Mouse (Mus musculus) embryonic facial prominence, embryonic 11.5 days (tissue): ENCODE data around the gene Ikzf3. TPM values are rescaled to one million over a fixed set of nuclear protein-coding genes. Genes with fewer than 3 reads are reported as not detected.
A peak's percentile ranks its signal among the peaks of the same experiment; 100 is the strongest.

Source experiments
- ATAC-seq: fragments of 200-750 bp; cut with Nextera tagmentation; replicated peaks from 2 replicates; pipeline ENCODE4 v1.8.0; 2017; ENCODE audit warnings: low read depth; ENCODE audit not compliant: insufficient number of reproducible peaks, low FRiP score, low TSS enrichment
- DNase-seq: peaks from one replicate; pipeline ENCODE4 v3.0.0-alpha.2; 2015; ENCODE audit warnings: low spot score
- H3K27ac ChIP-seq: fragments of 300-500 bp; sonication (generic); replicated peaks from 2 replicates; pipeline ENCODE4 v1.5.1; 2014; ENCODE audit warnings: mild to moderate bottlenecking, low read depth, low read length, control low read depth
- H3K27me3 ChIP-seq: fragments of 300-500 bp; sonication (generic); 2 replicates; pipeline ENCODE4 v1.6.1; 2014; ENCODE audit warnings: mild to moderate bottlenecking, low read length, moderate library complexity, mixed read lengths; ENCODE audit not compliant: control insufficient read depth, insufficient read depth
- H3K36me3 ChIP-seq: fragments of 300-500 bp; sonication (generic); replicated peaks from 2 replicates; pipeline ENCODE4 v1.6.1; 2014; ENCODE audit warnings: low read depth, mild to moderate bottlenecking, low read length, moderate library complexity, mixed read lengths; ENCODE audit not compliant: control insufficient read depth, insufficient read depth
- H3K4me1 ChIP-seq: fragments of 300-500 bp; sonication (generic); 2 replicates; pipeline ENCODE4 v1.6.1; 2014; ENCODE audit warnings: low read length, mixed read lengths; ENCODE audit not compliant: control insufficient read depth, insufficient read depth
- H3K4me2 ChIP-seq: fragments of 300-500 bp; sonication (generic); 2 replicates; pipeline ENCODE4 v1.6.1; 2014; ENCODE audit warnings: low read depth, mild to moderate bottlenecking, control low read depth, low read length, moderate library complexity
- H3K4me3 ChIP-seq: fragments of 300-500 bp; sonication (generic); 2 replicates; pipeline ENCODE4 v1.5.1; 2014; ENCODE audit warnings: low read depth, low read length, control low read depth
- H3K9ac ChIP-seq: fragments of 300-500 bp; sonication (generic); replicated peaks from 2 replicates; pipeline ENCODE4 v1.6.1; 2014; ENCODE audit warnings: mild to moderate bottlenecking, control low read depth, low read length
- H3K9me3 ChIP-seq: fragments of 300-500 bp; sonication (generic); replicated peaks from 2 replicates; pipeline ENCODE4 v1.6.1; 2016; ENCODE audit warnings: mild to moderate bottlenecking, low read length, inconsistent platforms, mixed read lengths; ENCODE audit not compliant: control insufficient read depth
- WGBS: fragments of 180-500 bp; shearing (Covaris S2); extraction: QIAGEN DNeasy Blood & Tissue Kit; methylation state at CpG from one replicate; pipeline ENCODE4 v1.1.7; 2014; 5-methylcytosine and 5-hydroxymethylcytosine counted together
- polyA plus RNA-seq: library from polyadenylated mRNA; unstranded; fragments of >200 nt; fragmentation: Nextera tagmentation; extraction: Ambion mirVana; gene quantifications from 2 replicates; pipeline ENCODE4 v1.2.1, GENCODE M21; 2014

Ikzf3 gene
- polyA plus RNA-seq, 1 experiment from 2014 or later, result 0.07 TPM

GRCm38 (mm10) chr11:98546529-98547307, 887 bp upstream of the Ikzf3 start:
- Histone ChIP-seq H3K9me3 (no peaks in the 10 kb centered on the region), H3K36me3 (no peaks in the 10 kb centered on the region), H3K4me3 (no peak overlapping the region), H3K4me2 (no peak overlapping the region), H3K9ac (no peak overlapping the region), H3K27me3 (peaks cover 31% of the 10 kb centered on the region), H3K27ac (no peak overlapping the region), H3K4me1 (no peaks in the 10 kb centered on the region)
- DNase-seq (no peak), ATAC-seq (no peak)
- WGBS, result 45% methylated on average over 12 of the region's 12 CpGs

DNA sequence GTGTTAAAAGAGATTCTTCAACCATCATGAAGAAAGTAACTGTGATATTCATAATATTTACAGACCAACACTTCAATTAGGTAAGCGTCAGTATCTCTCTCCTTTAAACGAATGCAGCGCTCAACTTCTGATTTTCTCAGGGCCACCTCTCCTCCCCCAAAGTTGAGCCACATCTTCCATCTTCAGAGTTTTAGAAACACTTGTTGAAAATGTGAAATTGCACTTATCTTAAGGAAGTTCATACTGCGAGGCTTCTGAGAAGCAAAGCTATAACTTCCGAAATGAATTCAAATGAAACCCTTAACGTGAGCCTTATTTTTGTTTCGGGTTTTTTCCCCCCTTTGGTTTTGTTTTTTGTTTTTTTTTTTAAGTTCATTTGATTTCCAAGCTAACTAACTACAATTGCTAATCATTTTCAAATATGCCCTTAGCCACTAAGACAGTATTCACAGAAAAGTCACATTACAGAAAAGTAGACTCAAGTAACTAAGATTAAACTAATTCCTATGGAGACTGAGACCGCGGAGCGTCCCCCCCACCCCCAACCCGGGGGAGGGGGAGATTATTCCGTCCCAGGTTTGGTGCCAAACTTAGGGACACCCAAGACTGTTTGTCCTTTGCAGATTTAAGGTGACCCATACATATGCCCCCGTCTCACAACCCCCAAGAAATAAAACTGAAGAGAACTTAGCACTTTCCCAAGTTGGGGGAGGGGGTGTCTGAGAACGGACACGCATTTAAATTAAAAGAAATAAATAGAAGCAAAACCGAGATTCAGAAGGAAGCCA, 747 bp downstream of the Ikzf3 start:
- Histone ChIP-seq H3K4me1 (no peaks in the 10 kb centered on the region), H3K9me3 (no peaks in the 10 kb centered on the region), H3K36me3 (no peaks in the 10 kb centered on the region), H3K4me2 (peak overlapping the region; percentile 86), H3K9ac (peak overlapping the region; percentile 48; the same call in 1 of the 2 replicates), H3K4me3 (peak overlapping the region; percentile 37), H3K27ac (no peak overlapping the region), H3K27me3 (peaks cover 29% of the 10 kb centered on the region)
- 2% methylated on average over 16 of the region's 16 CpGs for WGBS
- ATAC-seq (no peak), DNase-seq (peak; percentile 21)

DNA sequence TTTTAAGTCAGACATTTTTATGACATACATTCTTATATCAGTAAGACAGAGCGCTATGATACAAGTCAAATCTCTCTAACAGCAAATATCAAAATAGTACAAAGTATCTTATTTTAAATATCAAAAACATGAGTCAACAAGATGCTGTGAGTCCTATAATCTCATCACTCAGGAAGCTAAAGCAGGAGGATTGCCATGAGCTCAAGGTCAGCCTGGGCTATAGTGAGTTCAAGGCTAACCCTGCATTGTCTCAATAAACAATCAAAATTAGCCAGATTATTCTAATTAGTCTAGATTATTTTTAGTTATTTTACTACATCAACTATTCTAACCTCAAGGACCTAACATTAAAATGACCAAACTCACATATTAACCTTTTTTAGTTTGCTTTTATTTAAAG, 2.4 kb downstream of the Ikzf3 start:
- peaks cover 24% of the 10 kb centered on the region for H3K27me3 ChIP-seq
- ATAC-seq, result no peak
- no peaks in the 10 kb centered on the region for H3K4me1 ChIP-seq
- DNase-seq, result no peak
- WGBS, result 79% methylated on average over 1 of the region's 1 CpGs
- no peak overlapping the region for H3K4me2 ChIP-seq
- no peaks in the 10 kb centered on the region for H3K9me3 ChIP-seq
- no peaks in the 10 kb centered on the region for H3K36me3 ChIP-seq
- no peak overlapping the region for H3K27ac ChIP-seq
- no peak overlapping the region for H3K9ac ChIP-seq
- no peak overlapping the region for H3K4me3 ChIP-seq

GRCm38 (mm10) chr11:98542553-98542952, 3.3 kb downstream of the Ikzf3 start:
- Histone ChIP-seq H3K27me3 (peaks cover 24% of the 10 kb centered on the region), H3K9me3 (no peaks in the 10 kb centered on the region), H3K4me3 (no peak overlapping the region), H3K4me1 (no peaks in the 10 kb centered on the region), H3K4me2 (no peak overlapping the region), H3K9ac (no peak overlapping the region), H3K27ac (no peak overlapping the region), H3K36me3 (no peaks in the 10 kb centered on the region)
- no peak for DNase-seq
- WGBS, result 74% methylated on average over 8 of the region's 8 CpGs
- no peak for ATAC-seq

DNA sequence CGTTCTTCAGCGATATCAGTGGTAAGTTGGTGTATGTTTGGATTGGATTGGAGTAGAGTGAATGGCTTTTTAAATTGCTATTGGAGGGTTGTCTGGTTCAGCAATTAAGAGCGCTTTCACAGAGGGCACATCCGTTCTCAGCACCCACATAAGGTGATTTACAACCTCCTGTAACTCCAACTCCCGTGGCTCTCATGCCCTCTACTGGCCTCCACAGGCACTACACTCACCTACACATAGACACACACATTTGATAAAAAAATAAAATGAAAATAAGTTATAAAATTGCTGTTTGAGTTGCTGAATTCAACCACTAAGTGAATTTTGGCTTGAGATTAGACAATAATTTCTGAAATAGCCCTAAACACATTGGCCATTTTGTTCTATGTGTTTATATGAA, 5.5 kb downstream of the Ikzf3 start:
- H3K4me1 ChIP-seq, result no peaks in the 10 kb centered on the region
- no peak overlapping the region for H3K4me2 ChIP-seq
- no peak overlapping the region for H3K9ac ChIP-seq
- no peaks in the 10 kb centered on the region for H3K36me3 ChIP-seq
- DNase-seq, result no peak
- no peak overlapping the region for H3K27ac ChIP-seq
- no peaks in the 10 kb centered on the region for H3K9me3 ChIP-seq
- H3K4me3 ChIP-seq, result no peak overlapping the region
- ATAC-seq, result no peak
- 84% methylated on average over 5 of the region's 5 CpGs for whole genome bisulfite sequencing
- H3K27me3 ChIP-seq, result peaks cover 4% of the 10 kb centered on the region

DNA sequence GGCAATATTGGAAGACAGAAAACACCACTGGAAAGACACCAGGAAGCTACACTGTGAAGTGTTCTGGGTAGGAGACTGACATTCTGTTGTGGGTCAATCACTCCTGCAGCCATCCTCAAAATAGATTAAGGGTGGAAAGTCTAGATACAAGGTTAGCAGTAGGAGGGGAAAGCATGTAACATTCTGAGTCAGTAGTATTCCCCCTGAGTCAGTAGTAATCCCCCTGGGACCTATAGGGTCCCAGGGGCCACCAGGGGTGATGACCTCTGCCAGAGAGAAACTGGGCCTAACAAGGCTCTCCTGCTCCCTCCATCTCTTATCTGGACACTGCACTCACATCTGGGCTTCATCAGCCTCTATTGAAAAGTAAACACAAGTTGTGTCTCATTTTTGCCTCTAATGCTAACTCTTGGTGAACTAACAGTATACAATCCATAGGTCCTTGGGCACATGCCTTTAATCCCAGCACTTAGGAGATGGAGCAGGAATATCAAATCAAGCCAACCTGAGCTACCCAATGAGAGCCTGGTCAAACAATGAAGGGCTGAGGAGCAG, 8.3 kb downstream of the Ikzf3 start:
- Histone ChIP-seq H3K4me3 (no peak overlapping the region), H3K9me3 (no peaks in the 10 kb centered on the region), H3K27me3 (no peaks in the 10 kb centered on the region; the same call in 1 of the 2 replicates), H3K27ac (no peak overlapping the region), H3K9ac (no peak overlapping the region), H3K4me1 (no peaks in the 10 kb centered on the region), H3K36me3 (no peaks in the 10 kb centered on the region), H3K4me2 (no peak overlapping the region)
- ATAC-seq (no peak), DNase-seq (no peak)

- no peaks in the 10 kb centered on the region for H3K36me3 ChIP-seq
- no peaks in the 10 kb centered on the region for H3K4me1 ChIP-seq
- DNase-seq, result no peak
- no peak overlapping the region for H3K27ac ChIP-seq
- H3K9ac ChIP-seq, result no peak overlapping the region
- no peaks in the 10 kb centered on the region for H3K9me3 ChIP-seq
- no peak overlapping the region for H3K4me2 ChIP-seq
- H3K4me3 ChIP-seq, result no peak overlapping the region
- H3K27me3 ChIP-seq, result no peaks in the 10 kb centered on the region
- ATAC-seq, result no peak
- WGBS, result 73% methylated on average over 10 of the region's 10 CpGs
Observed at GRCm38 (mm10) chr11:98526824-98527461, 18.9 kb downstream of the Ikzf3 start.
